14 mouse cellular contexts compared by ENCODE assay signal in genomic region chr15:77196001-77196400, GRCm38 (mm10).
DNase-seq lines count a peak whose midpoint lies in the region; ATAC-seq lines count a peak whose summit lies in the region.
"Had no signal": no experiment of that assay in that cellular context is flagged by ENCODE, and none has a peak within 500 bp of the region (broad histone marks: within the 10 kb centered on the region; RNA-seq: fewer than 3 reads in every experiment).

No protein-coding gene starts in this region.

- peaks cover 35% of the 10 kb centered on the region for H3K4me1 ChIP-seq in heart, embryonic 15.5 days (replicated peaks)
- H3K4me1 ChIP-seq in intestine, embryonic 15.5 days (replicated peaks), result peaks cover 21% of the 10 kb centered on the region
- no peaks in the 10 kb centered on the region for H3K4me1 ChIP-seq in liver, embryonic 12.5 days
- H3K4me1 ChIP-seq in stomach, embryonic 15.5 days, result peaks cover 25% of the 10 kb centered on the region

- 0 out of 2 replicates have a peak, but pooled peaks cover 3% of the 10 kb centered on the region for H3K36me3 ChIP-seq in heart, embryonic 15.5 days
- H3K36me3 ChIP-seq in intestine, embryonic 15.5 days, result no peaks in the 10 kb centered on the region
- no peaks in the 10 kb centered on the region for H3K36me3 ChIP-seq in liver, embryonic 12.5 days
- no peaks in the 10 kb centered on the region for H3K36me3 ChIP-seq in stomach, embryonic 15.5 days
- H3K36me3 ChIP-seq: hindbrain, embryonic 15.5 days had no signal

- no peaks in the 10 kb centered on the region for H3K27me3 ChIP-seq in heart, embryonic 15.5 days
- no peaks in the 10 kb centered on the region for H3K27me3 ChIP-seq in intestine, embryonic 15.5 days (replicated peaks)
- no peaks in the 10 kb centered on the region for H3K27me3 ChIP-seq in liver, embryonic 12.5 days (replicated peaks)
- H3K27me3 ChIP-seq in stomach, embryonic 15.5 days (replicated peaks), result no peaks in the 10 kb centered on the region
- H3K27me3 ChIP-seq: hindbrain, embryonic 15.5 days had no signal

- H3K9me3 ChIP-seq in heart, embryonic 15.5 days (replicated peaks), result no peaks in the 10 kb centered on the region
- H3K9me3 ChIP-seq in intestine, embryonic 15.5 days, result no peaks in the 10 kb centered on the region
- no peaks in the 10 kb centered on the region for H3K9me3 ChIP-seq in liver, embryonic 12.5 days (replicated peaks)
- H3K9me3 ChIP-seq in stomach, embryonic 15.5 days, result no peaks in the 10 kb centered on the region
- H3K9me3 ChIP-seq: hindbrain, embryonic 15.5 days had no signal

- WGBS in heart, embryonic 15.5 days, result 77% methylated on average over 2 of the region's 2 CpGs
- WGBS in intestine, embryonic 15.5 days, result 67% methylated on average over 2 of the region's 2 CpGs
- 51% methylated on average over 2 of the region's 2 CpGs for WGBS in liver, embryonic 12.5 days (ENCODE audit: insufficient replicate concordance)
- 76% methylated on average over 2 of the region's 2 CpGs for WGBS in stomach, embryonic 15.5 days

- no peak overlapping the region for H3K9ac ChIP-seq in heart, embryonic 15.5 days
- H3K9ac ChIP-seq in intestine, embryonic 15.5 days, result no peak overlapping the region
- H3K9ac ChIP-seq in liver, embryonic 12.5 days, result no peak overlapping the region
- H3K9ac ChIP-seq in stomach, embryonic 15.5 days, result no peak overlapping the region
- H3K9ac ChIP-seq: forebrain, postnatal 0 days; hindbrain, embryonic 15.5 days had no signal

- intact Hi-C loops in heart, postnatal 25 days (cut with DNase I), result no loop called here

- 0 out of 2 replicates have a peak overlapping the region, but pooled peaks have one; percentile 6 for H3K27ac ChIP-seq in heart, embryonic 15.5 days
- peak overlapping the region; percentile 5; the same call in 1 of the 2 replicates for H3K27ac ChIP-seq in intestine, embryonic 15.5 days
- H3K27ac ChIP-seq in liver, embryonic 12.5 days, result 0 out of 2 replicates have a peak overlapping the region, but pooled peaks have one; percentile 10
- 0 out of 2 replicates have a peak overlapping the region, but pooled peaks have one; percentile 16 for H3K27ac ChIP-seq in stomach, embryonic 15.5 days
- H3K27ac ChIP-seq: hindbrain, embryonic 15.5 days; left cerebral cortex, adult 2 months had no signal

- no peak for DNase-seq in heart, postnatal 25 days (ENCODE audit: low spot score)
- DNase-seq in ovary, postnatal 10 days (ENCODE audit: low spot score), result no peak
- no peak for DNase-seq in layer of hippocampus, adult 11-12 months (ENCODE audit: low spot score)
- DNase-seq: cerebellum, adult 11 months; kidney, adult 11 months; thymus, postnatal 25 days had no signal

- ATAC-seq in heart, embryonic 15.5 days (replicated peaks; ENCODE audit: insufficient number of reproducible peaks, insufficient read depth, low FRiP score, low read depth), result no peak
- ATAC-seq in intestine, embryonic 15.5 days, result peak; percentile 79
- no peak for ATAC-seq in liver, embryonic 12.5 days
- ATAC-seq in stomach, embryonic 15.5 days (ENCODE audit: insufficient read depth, low FRiP score, low read depth), result no peak
- ATAC-seq: forebrain, postnatal 0 days; midbrain, embryonic 16.5 days had no signal

- H3K4me3 ChIP-seq in heart, embryonic 15.5 days, result no peak overlapping the region
- no peak overlapping the region for H3K4me3 ChIP-seq in intestine, embryonic 15.5 days (replicated peaks)
- no peak overlapping the region for H3K4me3 ChIP-seq in liver, embryonic 12.5 days
- H3K4me3 ChIP-seq in stomach, embryonic 15.5 days (replicated peaks), result no peak overlapping the region
- H3K4me3 ChIP-seq: hindbrain, embryonic 15.5 days; left cerebral cortex, adult 2 months had no signal

- no peak overlapping the region for H3K4me2 ChIP-seq in heart, embryonic 15.5 days
- H3K4me2 ChIP-seq in intestine, embryonic 15.5 days (replicated peaks), result no peak overlapping the region
- no peak overlapping the region for H3K4me2 ChIP-seq in liver, embryonic 12.5 days
- no peak overlapping the region for H3K4me2 ChIP-seq in stomach, embryonic 15.5 days
- H3K4me2 ChIP-seq: hindbrain, embryonic 15.5 days had no signal
